Mouse (Mus musculus): ENCODE data around the gene Olfr568.

- TF ChIP-seq POLR2A (IDR thresholded peaks at IDR 0.05; ENCODE audit: low read depth, low read length) (no peak), CTCF (IDR thresholded peaks at IDR 0.05; ENCODE audit: extremely low read depth, insufficient read depth, insufficient read length, insufficient replicate concordance) (no peak)
Measured at GRCm38 (mm10) chr7:102858665-102859064, 18.3 kb upstream of the Olfr568 start, which contains the start of gene Olfr566.

Data from spleen, adult 2 months (tissue).